Mouse (Mus musculus) neural tube, embryonic 15.5 days (tissue): Measurements from ENCODE around the gene Sec16b. TPM values are rescaled to one million over a fixed set of nuclear protein-coding genes. Genes with fewer than 3 reads are reported as not detected.
A peak's percentile ranks its signal among the peaks of the same experiment; 100 is the strongest.

Experiments
- ATAC-seq: fragments of 200-750 bp; cut with Nextera tagmentation; 2 replicates; pipeline ENCODE4 v1.8.0; 2017; ENCODE audit warnings: mild to moderate bottlenecking, moderate TSS enrichment, moderate library complexity; ENCODE audit not compliant: low FRiP score
- H3K27ac ChIP-seq: fragments of 300-500 bp; sonication (generic); replicated peaks from 2 replicates; pipeline ENCODE4 v1.5.1; 2015; ENCODE audit warnings: mild to moderate bottlenecking, inconsistent platforms
- H3K27me3 ChIP-seq: fragments of 300-500 bp; sonication (generic); replicated peaks from 2 replicates; pipeline ENCODE4 v1.6.1; 2015; ENCODE audit warnings: inconsistent platforms
- H3K36me3 ChIP-seq: fragments of 300-500 bp; sonication (generic); 2 replicates; pipeline ENCODE4 v1.6.1; 2015; ENCODE audit warnings: inconsistent platforms
- H3K4me1 ChIP-seq: fragments of 300-500 bp; sonication (generic); 2 replicates; pipeline ENCODE4 v1.6.1; 2015; ENCODE audit warnings: inconsistent platforms
- H3K4me2 ChIP-seq: fragments of 300-500 bp; sonication (generic); 2 replicates; pipeline ENCODE4 v1.6.1; 2015; ENCODE audit warnings: inconsistent platforms, mild to moderate bottlenecking, moderate library complexity
- H3K4me3 ChIP-seq: fragments of 300-500 bp; sonication (generic); replicated peaks from 2 replicates; pipeline ENCODE4 v1.5.1; 2015; ENCODE audit warnings: mild to moderate bottlenecking, inconsistent platforms
- H3K9ac ChIP-seq: fragments of 300-500 bp; sonication (generic); replicated peaks from 2 replicates; pipeline ENCODE4 v1.6.1; 2015; ENCODE audit warnings: mild to moderate bottlenecking, inconsistent platforms
- H3K9me3 ChIP-seq: fragments of 300-500 bp; sonication (generic); replicated peaks from 2 replicates; pipeline ENCODE4 v1.6.1; 2016; ENCODE audit warnings: inconsistent platforms
- WGBS: fragments of 180-500 bp; shearing (Covaris S2); methylation state at CpG from one replicate; pipeline ENCODE4 v1.1.7; 2015; ENCODE audit warnings: mixed read lengths; 5-methylcytosine and 5-hydroxymethylcytosine counted together
- polyA plus RNA-seq: library from polyadenylated mRNA; unstranded; fragments of >200 nt; fragmentation: Nextera tagmentation; extraction: Ambion mirVana; gene quantifications from 2 replicates; pipeline ENCODE4 v1.2.1, GENCODE M21; 2015

Gene Sec16b
- polyA plus RNA-seq: 0.45 and 1.5 TPM in 2 replicates

DNA sequence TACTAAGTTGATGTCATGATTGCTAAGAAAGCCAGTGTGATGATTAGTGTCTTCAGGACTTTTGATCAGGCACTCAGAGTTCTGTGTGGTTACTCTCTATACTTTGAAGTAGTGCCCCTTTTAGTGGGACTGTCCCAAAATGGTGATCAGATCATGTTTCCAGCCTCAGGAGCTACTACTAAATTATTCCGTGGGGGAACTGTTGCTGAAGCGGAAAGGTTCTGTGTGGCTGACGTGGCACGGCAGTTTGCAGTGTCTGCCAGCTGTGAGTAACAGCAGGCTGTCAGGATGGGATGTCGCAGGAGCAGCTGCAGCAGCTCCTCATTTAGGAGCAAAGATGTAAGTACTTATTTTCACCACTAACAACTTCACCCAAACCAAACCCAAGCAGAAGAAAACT is at the start of gene Sec16b:
Gene Sec16b, plus strand, starts transcription at position 207 of the 400 bp plus-strand sequence.
- H3K9me3 ChIP-seq: no peaks in the 10 kb centered on the region
- no peak for ATAC-seq
- no peak within 1 kb of the TSS for H3K4me3 ChIP-seq
- H3K27me3 ChIP-seq: 0 out of 2 replicates have a peak, but pooled peaks cover 4% of the 10 kb centered on the region
- H3K9ac ChIP-seq: no peak within 1 kb of the TSS
- H3K4me2 ChIP-seq: peak within 1 kb of the TSS; percentile 9; the same call in 1 of the 2 replicates
- 21% methylated on average over 5 of the region's 5 CpGs for WGBS
- no peaks in the 10 kb centered on the region for H3K36me3 ChIP-seq
- H3K27ac ChIP-seq: no peak within 1 kb of the TSS
- H3K4me1 ChIP-seq: peaks cover 9% of the 10 kb centered on the region; the same call in 1 of the 2 replicates

DNA sequence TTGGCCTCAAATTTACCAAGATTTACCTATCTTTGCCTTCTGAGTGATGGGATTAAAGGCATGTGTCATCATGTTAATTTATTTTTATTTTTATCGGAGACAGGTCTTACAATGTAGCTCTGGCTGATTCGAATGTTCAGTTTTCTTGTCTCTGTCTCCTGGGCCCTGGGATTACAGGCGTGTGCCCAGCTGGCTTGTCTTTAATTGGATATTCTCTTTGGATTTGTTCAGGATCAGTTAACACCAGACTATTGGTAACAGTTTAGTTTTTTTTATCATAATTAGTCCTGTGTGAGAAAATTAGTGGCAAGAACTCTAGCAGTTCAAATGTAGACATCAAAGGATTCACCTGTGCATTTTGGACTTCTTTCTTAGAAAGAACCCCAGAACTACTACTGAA is 48.7 kb upstream of the Sec16b start:
- H3K9ac ChIP-seq: no peak overlapping the region
- ATAC-seq: no peak
- H3K36me3 ChIP-seq: no peaks in the 10 kb centered on the region
- H3K27ac ChIP-seq: no peak overlapping the region
- H3K4me2 ChIP-seq: no peak overlapping the region
- H3K9me3 ChIP-seq: no peaks in the 10 kb centered on the region
- H3K4me1 ChIP-seq: peaks cover 12% of the 10 kb centered on the region
- H3K4me3 ChIP-seq: no peak overlapping the region
- WGBS: 40% methylated on average over 3 of the region's 3 CpGs
- H3K27me3 ChIP-seq: no peaks in the 10 kb centered on the region

- Histone ChIP-seq H3K4me2 (peak within 1 kb of the TSS; percentile 55), H3K27me3 (no peaks in the 10 kb centered on the region), H3K4me3 (peak within 1 kb of the TSS; percentile 31), H3K36me3 (no peaks in the 10 kb centered on the region), H3K4me1 (peaks cover 10% of the 10 kb centered on the region), H3K9ac (peak within 1 kb of the TSS; percentile 42; the same call in 1 of the 2 replicates), H3K9me3 (no peaks in the 10 kb centered on the region), H3K27ac (no peak within 1 kb of the TSS)
- WGBS: 4% methylated on average over 27 of the region's 29 CpGs
- ATAC-seq: peak; percentile 79
Observed at GRCm38 (mm10) chr1:157458421-157459208, 47.9 kb upstream of the Sec16b start, which contains the start of gene Cryzl2. Cryzl2 (plus strand) TSS chr1:157458577.

DNA sequence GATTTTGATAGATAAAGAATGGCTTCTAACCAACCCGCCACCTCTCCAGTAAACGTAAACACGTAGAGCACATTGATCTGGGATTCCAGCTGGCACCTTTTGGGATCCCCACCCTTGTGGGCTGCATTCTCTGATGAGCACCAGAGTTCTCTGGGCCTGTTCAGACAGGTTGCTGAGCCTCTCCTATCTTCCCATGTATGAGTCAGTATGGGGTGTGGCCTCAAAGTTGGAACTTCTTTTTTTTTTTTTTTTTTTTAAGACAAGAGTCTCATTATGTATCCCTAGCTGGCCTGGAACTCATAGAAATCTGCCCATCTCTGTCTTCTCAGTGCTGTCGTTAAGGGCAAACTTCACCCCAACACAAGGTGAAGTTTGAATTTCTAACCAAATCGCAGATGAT is 46.6 kb upstream of the Sec16b start:
- no peak overlapping the region for H3K4me2 ChIP-seq
- ATAC-seq: no peak
- no peaks in the 10 kb centered on the region for H3K27me3 ChIP-seq
- no peak overlapping the region for H3K27ac ChIP-seq
- 94% methylated on average over 5 of the region's 5 CpGs for WGBS
- no peak overlapping the region for H3K9ac ChIP-seq
- H3K36me3 ChIP-seq: no peaks in the 10 kb centered on the region
- H3K9me3 ChIP-seq: no peaks in the 10 kb centered on the region
- peaks cover 10% of the 10 kb centered on the region for H3K4me1 ChIP-seq
- H3K4me3 ChIP-seq: no peak overlapping the region

DNA sequence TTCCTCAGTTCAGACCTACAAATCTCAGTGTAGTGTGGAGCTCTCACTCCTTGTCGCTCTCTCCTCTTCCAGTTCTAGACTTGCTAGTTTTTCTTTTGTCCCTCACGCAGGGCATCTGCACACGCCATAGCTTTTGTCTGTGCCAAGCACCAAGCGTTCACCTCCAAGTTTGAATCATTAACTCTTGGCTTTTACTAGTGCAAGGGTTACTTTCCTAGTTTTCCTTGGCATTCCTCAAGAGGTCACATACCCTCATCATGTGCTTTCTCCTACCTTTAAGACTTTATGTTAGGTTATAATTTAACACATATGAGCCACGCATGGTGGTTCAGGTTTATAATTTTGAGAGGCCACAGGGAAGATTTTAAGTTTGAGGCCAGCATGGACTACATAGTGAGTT is 45.3 kb upstream of the Sec16b start:
- 98% methylated on average over 5 of the region's 5 CpGs for WGBS
- ATAC-seq: no peak

GRCm38 (mm10) chr1:157462336-157462735 is 44.2 kb upstream of the Sec16b start:
- no peak overlapping the region for H3K4me3 ChIP-seq
- H3K9ac ChIP-seq: no peak overlapping the region
- no peak for ATAC-seq
- 68% methylated on average over 3 of the region's 3 CpGs for WGBS
- H3K27me3 ChIP-seq: no peaks in the 10 kb centered on the region
- no peak overlapping the region for H3K4me2 ChIP-seq
- no peaks in the 10 kb centered on the region for H3K36me3 ChIP-seq
- peaks cover 10% of the 10 kb centered on the region for H3K4me1 ChIP-seq
- no peak overlapping the region for H3K27ac ChIP-seq
- no peaks in the 10 kb centered on the region for H3K9me3 ChIP-seq

More for the DNA sequence above, 45.3 kb upstream of the Sec16b start:
- H3K4me3 ChIP-seq: no peak overlapping the region
- no peak overlapping the region for H3K4me2 ChIP-seq
- no peak overlapping the region for H3K27ac ChIP-seq
- H3K9me3 ChIP-seq: no peaks in the 10 kb centered on the region
- peaks cover 10% of the 10 kb centered on the region for H3K4me1 ChIP-seq
- H3K27me3 ChIP-seq: no peaks in the 10 kb centered on the region
- no peak overlapping the region for H3K9ac ChIP-seq
- H3K36me3 ChIP-seq: no peaks in the 10 kb centered on the region

- ATAC-seq: no peak
- 79% methylated on average over 3 of the region's 3 CpGs for WGBS
- no peaks in the 10 kb centered on the region for H3K27me3 ChIP-seq
Observed at GRCm38 (mm10) chr1:157465194-157465593, 41.3 kb upstream of the Sec16b start.

GRCm38 (mm10) chr1:157467866-157468265 is 38.7 kb upstream of the Sec16b start:
- H3K27me3 ChIP-seq: no peaks in the 10 kb centered on the region
- H3K27ac ChIP-seq: no peak overlapping the region
- no peaks in the 10 kb centered on the region for H3K36me3 ChIP-seq
- no peak for ATAC-seq
- H3K4me1 ChIP-seq: no peaks in the 10 kb centered on the region
- H3K4me2 ChIP-seq: no peak overlapping the region
- no peak overlapping the region for H3K4me3 ChIP-seq
- 94% methylated on average over 8 of the region's 8 CpGs for WGBS
- no peak overlapping the region for H3K9ac ChIP-seq
- H3K9me3 ChIP-seq: no peaks in the 10 kb centered on the region

More at GRCm38 (mm10) chr1:157465194-157465593, 41.3 kb upstream of the Sec16b start:
- no peak overlapping the region for H3K4me2 ChIP-seq
- no peak overlapping the region for H3K4me3 ChIP-seq
- no peak overlapping the region for H3K9ac ChIP-seq
- no peaks in the 10 kb centered on the region for H3K4me1 ChIP-seq
- H3K27ac ChIP-seq: no peak overlapping the region
- H3K36me3 ChIP-seq: no peaks in the 10 kb centered on the region
- no peaks in the 10 kb centered on the region for H3K9me3 ChIP-seq

DNA sequence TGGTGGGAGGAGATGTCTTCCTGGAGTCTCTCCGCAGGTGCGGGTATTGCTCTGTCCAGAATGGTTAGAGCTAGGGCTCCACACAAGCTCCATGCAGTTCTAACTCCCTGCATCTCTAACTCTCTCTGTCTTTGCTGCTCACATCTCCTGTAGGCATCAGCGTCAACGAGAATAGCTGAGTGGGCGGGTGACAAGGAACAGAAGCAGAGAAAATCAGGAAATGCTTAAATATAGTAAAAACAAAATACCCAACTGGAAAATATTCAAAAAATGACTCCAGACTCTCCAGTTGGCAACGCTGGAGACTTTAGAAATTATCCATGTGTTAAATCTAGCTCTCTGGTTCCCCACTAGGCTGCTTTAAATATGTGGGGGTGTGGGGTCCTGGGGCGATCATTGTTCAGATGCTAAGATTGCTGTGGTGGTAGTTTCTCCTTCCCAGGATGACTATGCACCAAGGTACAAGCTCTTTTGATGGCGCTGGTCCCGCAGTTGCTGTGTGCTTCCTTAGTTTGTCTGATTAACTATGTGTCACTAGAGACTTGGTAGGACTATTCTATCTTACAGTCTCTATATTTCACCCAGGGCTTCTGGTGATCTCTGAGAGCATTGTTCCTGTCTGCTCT is 35.7 kb upstream of the Sec16b start:
- Histone ChIP-seq H3K27me3 (no peaks in the 10 kb centered on the region), H3K36me3 (no peaks in the 10 kb centered on the region), H3K4me2 (no peak overlapping the region), H3K4me3 (no peak overlapping the region), H3K9ac (no peak overlapping the region), H3K27ac (no peak overlapping the region), H3K9me3 (no peaks in the 10 kb centered on the region), H3K4me1 (0 out of 2 replicates have a peak, but pooled peaks cover 4% of the 10 kb centered on the region)
- ATAC-seq: no peak
- WGBS: 94% methylated on average over 9 of the region's 9 CpGs

GRCm38 (mm10) chr1:157472716-157473115 is 33.8 kb upstream of the Sec16b start:
- no peak overlapping the region for H3K4me3 ChIP-seq
- no peaks in the 10 kb centered on the region for H3K27me3 ChIP-seq
- 93% methylated on average over 7 of the region's 7 CpGs for WGBS
- no peak overlapping the region for H3K27ac ChIP-seq
- H3K4me1 ChIP-seq: 0 out of 2 replicates have a peak, but pooled peaks cover 4% of the 10 kb centered on the region
- no peaks in the 10 kb centered on the region for H3K36me3 ChIP-seq
- no peak overlapping the region for H3K4me2 ChIP-seq
- H3K9me3 ChIP-seq: no peaks in the 10 kb centered on the region
- no peak overlapping the region for H3K9ac ChIP-seq
- no peak for ATAC-seq

DNA sequence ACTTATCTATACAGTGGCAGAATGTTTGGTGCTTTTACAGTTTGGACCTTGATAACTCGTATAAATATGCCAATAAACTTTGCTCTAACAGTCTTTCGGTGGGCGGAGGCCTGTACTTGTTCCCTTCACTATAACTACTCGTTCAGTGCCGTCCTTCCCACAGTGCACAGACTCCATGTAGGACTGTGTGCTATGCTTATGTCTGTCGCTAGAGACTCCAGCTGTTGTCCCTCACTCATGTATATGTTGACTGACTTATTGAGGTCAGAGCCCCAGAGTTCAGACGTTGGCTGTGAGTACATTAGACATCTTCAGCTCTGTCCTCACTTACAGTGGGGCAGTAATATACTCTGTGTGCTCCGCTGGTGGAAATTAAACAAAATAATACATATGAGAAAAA is 31.7 kb upstream of the Sec16b start:
- Histone ChIP-seq H3K4me2 (no peak overlapping the region), H3K36me3 (no peaks in the 10 kb centered on the region), H3K4me1 (0 out of 2 replicates have a peak, but pooled peaks cover 4% of the 10 kb centered on the region), H3K9me3 (no peaks in the 10 kb centered on the region), H3K27me3 (no peaks in the 10 kb centered on the region), H3K27ac (no peak overlapping the region), H3K4me3 (no peak overlapping the region), H3K9ac (no peak overlapping the region)
- no peak for ATAC-seq
- 84% methylated on average over 8 of the region's 8 CpGs for WGBS

DNA sequence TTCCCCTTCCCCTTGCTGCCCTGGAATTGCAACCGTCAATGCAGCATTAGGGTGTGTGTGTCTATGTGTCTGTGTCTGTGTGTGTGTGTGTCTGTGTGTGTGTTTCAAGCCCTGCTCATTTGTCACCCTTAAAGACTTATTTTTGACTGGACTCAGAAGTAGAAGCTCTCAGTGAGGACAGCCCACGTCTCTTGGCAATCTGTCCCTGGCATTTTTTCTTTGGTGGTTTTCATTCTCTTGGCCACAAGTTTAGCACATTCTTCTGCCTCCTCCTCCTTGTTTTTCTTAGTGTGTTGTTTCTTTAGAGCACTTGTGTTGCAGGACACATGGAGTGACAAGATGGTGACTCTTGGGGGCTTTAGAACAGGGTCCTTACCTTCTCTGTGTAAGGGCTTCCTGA is 30.3 kb upstream of the Sec16b start:
- WGBS: 78% methylated on average over 2 of the region's 2 CpGs
- H3K9ac ChIP-seq: no peak overlapping the region
- no peak overlapping the region for H3K27ac ChIP-seq
- no peak for ATAC-seq
- H3K27me3 ChIP-seq: no peaks in the 10 kb centered on the region
- no peaks in the 10 kb centered on the region for H3K36me3 ChIP-seq
- H3K4me3 ChIP-seq: no peak overlapping the region
- H3K9me3 ChIP-seq: no peaks in the 10 kb centered on the region
- no peak overlapping the region for H3K4me2 ChIP-seq
- 0 out of 2 replicates have a peak, but pooled peaks cover 4% of the 10 kb centered on the region for H3K4me1 ChIP-seq
